Comparison of ENCODE assay signal across 29 mouse cellular contexts in the genomic region with DNA sequence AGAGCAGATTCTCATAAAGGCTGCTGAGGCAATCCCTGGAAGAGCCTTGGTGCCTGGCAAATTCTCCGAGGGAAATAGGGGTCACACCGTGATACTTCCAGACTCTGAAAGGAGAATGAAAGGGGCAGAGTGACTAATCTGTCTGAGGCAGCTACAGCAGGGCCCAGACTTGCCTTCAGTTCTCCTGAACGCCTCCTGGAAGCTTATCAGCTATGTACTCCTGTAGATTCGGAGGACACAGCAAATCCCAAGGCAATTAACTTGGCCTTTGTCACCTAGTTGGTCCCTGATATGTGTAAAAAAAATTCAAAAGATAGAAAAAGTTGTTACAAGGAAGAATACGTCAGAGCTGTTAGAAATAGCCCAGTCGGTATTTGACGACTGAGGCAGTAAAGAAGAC. TPM values are rescaled to one million over a fixed set of nuclear protein-coding genes. Genes with fewer than 3 reads are reported as not detected.
A peak's percentile ranks its signal among the peaks of the same experiment; 100 is the strongest.
DNase-seq lines count a peak whose midpoint lies in the region; ATAC-seq and TF ChIP-seq lines count a peak whose summit lies in the region.
"Had no signal": no experiment of that assay in that cellular context is flagged by ENCODE, and none has a peak within 500 bp of the region (broad histone marks: within the 10 kb centered on the region; RNA-seq: fewer than 3 reads in every experiment).

No protein-coding gene starts in this region.

- H3K36me3 ChIP-seq in midbrain, embryonic 11.5 days (ENCODE audit: control insufficient read depth, insufficient read depth, low read length): no peaks in the 10 kb centered on the region
- no peaks in the 10 kb centered on the region for H3K36me3 ChIP-seq in midbrain, postnatal 0 days (ENCODE audit: insufficient read depth, low read length)
- H3K36me3 ChIP-seq in intestine, postnatal 0 days (ENCODE audit: control insufficient read depth, insufficient read depth): no peaks in the 10 kb centered on the region
- H3K36me3 ChIP-seq: embryonic facial prominence, embryonic 13.5 days; embryonic facial prominence, embryonic 15.5 days; forebrain, embryonic 10.5 days; forebrain, embryonic 12.5 days; G1E had no signal

- 85% methylated on average over 7 of the region's 7 CpGs for WGBS in midbrain, embryonic 11.5 days
- 68% methylated on average over 7 of the region's 7 CpGs for WGBS in midbrain, postnatal 0 days
- WGBS in intestine, postnatal 0 days: 44% methylated on average over 7 of the region's 7 CpGs

- no peak overlapping the region for H3K4me2 ChIP-seq in midbrain, embryonic 11.5 days
- no peak overlapping the region for H3K4me2 ChIP-seq in midbrain, postnatal 0 days (ENCODE audit: low read depth, low read length, poor library complexity, severe bottlenecking)
- H3K4me2 ChIP-seq in intestine, postnatal 0 days (replicated peaks; ENCODE audit: low read depth): no peak overlapping the region
- H3K4me2 ChIP-seq: embryonic facial prominence, embryonic 13.5 days; embryonic facial prominence, embryonic 15.5 days; forebrain, embryonic 12.5 days had no signal

- no peak overlapping the region for H3K9ac ChIP-seq in midbrain, embryonic 11.5 days (ENCODE audit: low read length)
- H3K9ac ChIP-seq in midbrain, postnatal 0 days (replicated peaks; ENCODE audit: low read length, poor library complexity, severe bottlenecking): no peak overlapping the region
- H3K9ac ChIP-seq in intestine, postnatal 0 days (ENCODE audit: low read depth, low read length): no peak overlapping the region
- H3K9ac ChIP-seq: embryonic facial prominence, embryonic 13.5 days; embryonic facial prominence, embryonic 15.5 days; forebrain, embryonic 12.5 days had no signal

- H3K27ac ChIP-seq in midbrain, embryonic 11.5 days (ENCODE audit: low read depth, low read length): no peak overlapping the region
- no peak overlapping the region for H3K27ac ChIP-seq in midbrain, postnatal 0 days (ENCODE audit: low read depth, low read length)
- peak overlapping the region; percentile 88 for H3K27ac ChIP-seq in intestine, postnatal 0 days (ENCODE audit: low read depth, low read length)
- H3K27ac ChIP-seq: embryonic facial prominence, embryonic 13.5 days; embryonic facial prominence, embryonic 15.5 days; forebrain, embryonic 10.5 days; forebrain, embryonic 12.5 days had no signal

- H3K27me3 ChIP-seq in midbrain, embryonic 11.5 days (ENCODE audit: control insufficient read depth, insufficient read depth, low read length): no peaks in the 10 kb centered on the region
- H3K27me3 ChIP-seq in midbrain, postnatal 0 days (ENCODE audit: insufficient read depth, low read length): no peaks in the 10 kb centered on the region
- no peaks in the 10 kb centered on the region for H3K27me3 ChIP-seq in intestine, postnatal 0 days (replicated peaks; ENCODE audit: control insufficient read depth, insufficient read depth, low read length)
- H3K27me3 ChIP-seq: embryonic facial prominence, embryonic 13.5 days; embryonic facial prominence, embryonic 15.5 days; Patski had no signal

- no peak for ATAC-seq in midbrain, embryonic 11.5 days (ENCODE audit: low FRiP score)
- ATAC-seq in midbrain, postnatal 0 days (ENCODE audit: low FRiP score): no peak
- ATAC-seq in intestine, postnatal 0 days: peak; percentile 81
- ATAC-seq: activated CD4-positive, CD25-positive, alpha-beta regulatory T cell, adult 4 months; CD4-positive, CD25-positive, alpha-beta regulatory T cell, adult 4 months; forebrain, embryonic 14.5 days; forebrain, embryonic 16.5 days; Patski had no signal

- DNase-seq in midbrain, embryonic 11.5 days (ENCODE audit: low spot score, missing footprints): peak; percentile 0
- DNase-seq in midbrain, postnatal 0 days (ENCODE audit: low spot score): no peak
- peak; percentile 6 for DNase-seq in yolk sac, embryonic 10.5 days (ENCODE audit: low spot score)
- no peak for DNase-seq in urinary bladder, postnatal 10 days (ENCODE audit: low spot score)
- DNase-seq in embryo, embryonic 10 days (ENCODE audit: low spot score): no peak
- DNase-seq: adrenal gland, adult 8-10 months; adrenal gland, postnatal 14 days; adrenal gland, postnatal 36 days; B cell, adult 2 months; cerebellum, adult 11-12 months; cerebellum, adult 2 months; cerebellum, adult 9-10 months; cerebellum, postnatal 10 days; cerebellum, postnatal 25 days; embryo, embryonic 11 days had no signal

- no peak overlapping the region for H3K4me3 ChIP-seq in midbrain, embryonic 11.5 days (ENCODE audit: low read depth, low read length)
- no peak overlapping the region for H3K4me3 ChIP-seq in midbrain, postnatal 0 days (ENCODE audit: low read depth, low read length)
- no peak overlapping the region for H3K4me3 ChIP-seq in intestine, postnatal 0 days (ENCODE audit: low read depth, low read length)
- H3K4me3 ChIP-seq: embryonic facial prominence, embryonic 13.5 days; embryonic facial prominence, embryonic 15.5 days; erythroblast, embryonic 14.5 days; forebrain, embryonic 10.5 days; forebrain, embryonic 12.5 days had no signal

- no peak for TF ChIP-seq CTCF in midbrain, postnatal 0 days (IDR thresholded peaks at IDR 0.05)
- no peak for TF ChIP-seq CTCF in intestine, postnatal 0 days (IDR thresholded peaks at IDR 0.05; ENCODE audit: low read depth)

- H3K4me1 ChIP-seq in midbrain, embryonic 11.5 days (ENCODE audit: control insufficient read depth, insufficient read depth, low read length): no peaks in the 10 kb centered on the region
- H3K4me1 ChIP-seq in midbrain, postnatal 0 days (ENCODE audit: insufficient read depth, low read length): no peaks in the 10 kb centered on the region
- no peaks in the 10 kb centered on the region; the same call in none of the 2 replicates for H3K4me1 ChIP-seq in intestine, postnatal 0 days (replicated peaks; ENCODE audit: control insufficient read depth, insufficient read depth, low read length)
- H3K4me1 ChIP-seq: embryonic facial prominence, embryonic 13.5 days; embryonic facial prominence, embryonic 15.5 days; forebrain, embryonic 10.5 days; forebrain, embryonic 12.5 days had no signal

- no peaks in the 10 kb centered on the region for H3K9me3 ChIP-seq in midbrain, embryonic 11.5 days (ENCODE audit: control insufficient read depth, low read length)
- H3K9me3 ChIP-seq in midbrain, postnatal 0 days (ENCODE audit: low read length): no peaks in the 10 kb centered on the region
- no peaks in the 10 kb centered on the region for H3K9me3 ChIP-seq in intestine, postnatal 0 days (ENCODE audit: control insufficient read depth)
- H3K9me3 ChIP-seq: embryonic facial prominence, embryonic 13.5 days; embryonic facial prominence, embryonic 15.5 days; forebrain, embryonic 10.5 days; forebrain, embryonic 12.5 days had no signal

RNA-seq across cellular contexts. Expression of gene Epb41, which starts 19.9 kb away (rescaled TPM):
- polyA plus RNA-seq in midbrain, embryonic 11.5 days (2014; fragmentation: Nextera tagmentation; extraction: Ambion mirVana): 210 and 230 TPM in 2 replicates
- total RNA-seq in midbrain, postnatal 0 days (2014; rRNA removed): 70.4 and 77.1 TPM in 2 replicates
- 29.4 and 29.9 TPM in 2 replicates for polyA plus RNA-seq in midbrain, postnatal 0 days (2015; fragmentation: Nextera tagmentation; extraction: Ambion mirVana)
- polyA plus RNA-seq in intestine, postnatal 0 days (2015; fragmentation: Nextera tagmentation; extraction: Ambion mirVana): 22.2 TPM in 2 replicates

RNA-seq across cellular contexts. Expression of gene Gm10300, which starts 20.5 kb away (rescaled TPM):
- 0.07 TPM in 1 of 2 replicates, not detected in the other for polyA plus RNA-seq in midbrain, embryonic 11.5 days (2014; fragmentation: Nextera tagmentation; extraction: Ambion mirVana)
- total RNA-seq in midbrain, postnatal 0 days (2014; rRNA removed): 0.05 TPM in 1 of 2 replicates, not detected in the other
- polyA plus RNA-seq in midbrain, postnatal 0 days (2015; fragmentation: Nextera tagmentation; extraction: Ambion mirVana): 0.06 TPM in 1 of 2 replicates, not detected in the other
- polyA plus RNA-seq in intestine, postnatal 0 days (2015; fragmentation: Nextera tagmentation; extraction: Ambion mirVana): 0.08 and 0.09 TPM in 2 replicates
- polyA plus RNA-seq: activated CD4-positive, CD25-positive, alpha-beta regulatory T cell, adult 4 months; CD4-positive, CD25-positive, alpha-beta regulatory T cell, adult 4 months; embryonic facial prominence, embryonic 11.5 days; forebrain, embryonic 10.5 days; forebrain, embryonic 14.5 days; forebrain, embryonic 16.5 days had no signal

RNA-seq across cellular contexts. Expression of gene Oprd1, which starts 49.2 kb away (rescaled TPM):
- 0.04 and 0.08 TPM in 2 replicates for polyA plus RNA-seq in midbrain, embryonic 11.5 days (2014; fragmentation: Nextera tagmentation; extraction: Ambion mirVana)
- total RNA-seq in midbrain, postnatal 0 days (2014; rRNA removed): 2.2 and 2.6 TPM in 2 replicates
- polyA plus RNA-seq in midbrain, postnatal 0 days (2015; fragmentation: Nextera tagmentation; extraction: Ambion mirVana): 0.65 and 0.79 TPM in 2 replicates
- polyA plus RNA-seq in intestine, postnatal 0 days (2015; fragmentation: Nextera tagmentation; extraction: Ambion mirVana): 0.24 and 0.29 TPM in 2 replicates
- total RNA-seq: CH12.LX had no signal
- polyA plus RNA-seq: activated CD4-positive, CD25-positive, alpha-beta regulatory T cell, adult 4 months; CD4-positive, CD25-positive, alpha-beta regulatory T cell, adult 4 months; erythroblast, embryonic 14.5 days; forebrain, embryonic 10.5 days; G1E; Patski had no signal

Comparison
In these comparisons a context has a peak if more than half of its experiments do, and no peak if none do; other contexts are left out.
1. DNase-seq: peak in midbrain, embryonic 11.5 days (single experiment) and yolk sac, embryonic 10.5 days (single experiment); none in midbrain, postnatal 0 days (single experiment), urinary bladder, postnatal 10 days (single experiment) and embryo, embryonic 10 days (single experiment).